Mouse (Mus musculus) adrenal gland, postnatal 14 days (tissue): ENCODE measurements around the gene Zfp663. TPM values are rescaled to one million over a fixed set of nuclear protein-coding genes. Genes with fewer than 3 reads are reported as not detected.
A peak's percentile ranks its signal among the peaks of the same experiment; 100 is the strongest.

Experiments
- DNase-seq: peaks from one replicate; pipeline ENCODE4 v3.0.0; 2021; ENCODE audit warnings: mixed read lengths
- total RNA-seq: library from RNA; stranded (reverse); gene quantifications from 2 replicates; pipeline ENCODE4 v1.2.3, GENCODE M21; 2021

Zfp663 gene
- total RNA-seq, 1 experiment from 2014 or later = not detected

- DNase-seq = peak; percentile 52
Observed at GRCm38 (mm10) chr2:165320531-165321150, 47.9 kb downstream of the Zfp663 start.

DNA sequence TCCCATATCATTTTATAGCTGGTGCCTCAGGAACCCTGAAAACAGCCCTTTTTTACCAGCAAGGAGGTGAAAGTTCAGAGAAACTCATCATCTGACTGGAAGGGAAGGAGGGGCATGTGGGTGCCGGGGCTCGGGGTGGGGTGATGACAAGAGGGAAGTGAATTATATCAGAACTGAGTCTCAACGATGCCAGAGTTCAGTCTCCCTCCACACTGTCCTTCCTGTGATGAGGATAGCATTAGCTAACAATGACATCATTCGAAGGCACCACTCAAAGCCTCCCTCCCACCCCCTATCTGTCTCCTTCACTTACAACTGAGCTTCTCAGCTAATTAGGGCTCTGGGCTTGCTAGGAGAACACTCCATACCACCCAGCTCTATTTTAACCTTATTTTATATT is 49.0 kb downstream of the Zfp663 start:
- no peak for DNase-seq

- peak; percentile 35 for DNase-seq
Observed at GRCm38 (mm10) chr2:165318941-165319340, 49.6 kb downstream of the Zfp663 start.

GRCm38 (mm10) chr2:165317621-165318263 is 50.8 kb downstream of the Zfp663 start:
- DNase-seq = no peak

- peak; percentile 73 for DNase-seq
Observed at GRCm38 (mm10) chr2:165316837-165317473, 51.6 kb downstream of the Zfp663 start.

GRCm38 (mm10) chr2:165316204-165316603 is 52.3 kb downstream of the Zfp663 start:
- no peak for DNase-seq

DNA sequence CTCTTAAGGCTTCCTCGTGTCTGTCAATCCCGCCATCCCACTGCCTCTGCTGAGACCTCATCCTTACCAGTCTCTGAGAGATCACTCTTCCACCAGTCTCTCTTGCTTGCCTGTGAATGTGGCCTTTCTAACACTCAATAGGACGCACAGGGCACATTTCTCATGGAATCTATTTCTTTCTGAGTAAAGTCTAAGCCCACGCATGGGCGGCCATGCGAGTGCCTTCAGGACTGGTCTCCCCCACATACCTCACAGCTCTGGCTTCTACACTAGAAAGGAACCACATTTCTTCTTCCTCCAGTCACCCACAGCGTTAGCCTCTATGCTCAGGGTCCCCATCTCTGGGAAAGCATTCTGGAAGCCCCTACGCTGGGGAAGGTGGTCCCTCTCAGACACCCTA is 54.3 kb downstream of the Zfp663 start:
- no peak for DNase-seq

- DNase-seq = no peak
Observed at GRCm38 (mm10) chr2:165312381-165312780, 56.1 kb downstream of the Zfp663 start.

- DNase-seq = no peak
Observed at GRCm38 (mm10) chr2:165311577-165311976, 57.0 kb downstream of the Zfp663 start.

DNA sequence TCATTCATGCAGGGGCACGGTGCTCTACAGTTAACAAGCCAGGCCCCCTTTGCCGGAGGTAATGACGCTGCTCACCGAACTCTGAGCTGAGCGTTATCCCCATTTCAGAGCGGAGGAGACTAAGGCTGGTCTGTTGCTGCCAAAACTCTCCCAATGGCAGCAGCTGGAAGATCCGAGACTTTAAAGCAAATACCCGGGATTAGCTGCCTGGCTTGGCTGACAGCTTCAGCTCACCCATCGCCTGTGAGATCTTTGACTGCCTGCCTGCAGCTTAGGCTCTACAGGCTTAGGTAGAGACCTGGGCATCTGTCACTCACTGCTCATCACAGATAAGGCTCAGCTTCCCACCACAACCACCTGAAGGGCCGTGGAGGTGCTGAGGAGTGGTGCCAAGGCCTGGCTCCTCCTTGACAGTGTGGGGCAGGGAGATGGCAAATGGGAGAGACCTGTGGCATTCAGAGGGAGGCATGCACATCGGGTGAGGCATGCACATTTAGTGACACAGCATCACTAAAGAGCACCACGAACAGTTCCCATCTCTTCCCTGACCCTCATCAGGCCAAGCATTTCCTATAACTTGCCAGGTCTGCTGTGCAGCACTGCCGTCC is 57.6 kb downstream of the Zfp663 start:
- no peak for DNase-seq

GRCm38 (mm10) chr2:165307801-165308200 is 60.7 kb downstream of the Zfp663 start:
- DNase-seq = no peak

GRCm38 (mm10) chr2:165305438-165305837 is 63.1 kb downstream of the Zfp663 start:
- DNase-seq = no peak

GRCm38 (mm10) chr2:165304819-165305218 is 63.7 kb downstream of the Zfp663 start:
- DNase-seq = no peak

DNA sequence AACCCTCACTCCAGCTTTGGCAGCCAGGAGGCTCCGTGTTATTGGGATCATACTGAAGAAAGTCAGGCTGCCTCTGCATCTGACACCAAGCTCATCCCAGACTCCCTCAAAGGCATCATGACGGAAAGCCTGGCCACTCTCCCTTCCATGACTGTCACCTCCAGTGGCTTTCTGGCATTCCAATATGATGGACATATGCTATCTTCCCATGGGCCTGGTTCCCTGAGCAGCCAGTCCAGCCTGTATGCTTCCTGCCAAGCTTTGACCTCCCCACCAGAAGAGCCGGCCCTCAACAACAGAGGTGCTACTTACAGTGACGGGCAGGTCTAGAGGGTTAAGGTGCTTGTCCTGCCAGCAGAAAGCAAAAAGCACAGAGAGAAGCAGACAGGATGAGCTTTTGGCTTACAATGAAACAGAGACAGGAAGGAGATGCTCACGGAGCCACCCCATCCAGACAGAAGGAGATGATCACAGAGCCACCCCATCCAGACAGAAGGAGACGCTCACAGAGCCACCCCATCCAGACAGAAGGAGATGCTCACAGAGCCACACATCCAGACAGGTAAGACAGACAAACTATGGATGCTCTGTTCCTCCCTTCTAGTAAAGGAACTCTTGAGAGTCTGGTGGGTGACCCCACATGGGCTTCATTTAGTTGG is 65.0 kb downstream of the Zfp663 start:
- no peak for DNase-seq

- DNase-seq = no peak
Observed at GRCm38 (mm10) chr2:165301409-165301808, 67.1 kb downstream of the Zfp663 start.

Other genes starting within 250 kb of the Zfp663 start
- 1.3 and 1.6 TPM in 2 replicates for gene Cdh22, start 133.9 kb downstream of the Zfp663 start, total RNA-seq
- gene Slc35c2, start 80.9 kb downstream of the Zfp663 start, total RNA-seq = 32.8 and 36.4 TPM in 2 replicates
- 26.2 and 27.8 TPM in 2 replicates for gene Elmo2, start 42.2 kb downstream of the Zfp663 start, total RNA-seq
- 5.0 and 5.8 TPM in 2 replicates for gene Zfp334, start 19.5 kb upstream of the Zfp663 start, total RNA-seq
- gene Ocstamp, start 31.7 kb upstream of the Zfp663 start, total RNA-seq = 0.11 TPM in 1 of 2 replicates, not detected in the other
- 0.71 and 11.3 TPM in 2 replicates for gene Slc13a3, start 104.5 kb upstream of the Zfp663 start, total RNA-seq
- 13.6 and 13.7 TPM in 2 replicates for gene Trp53rka, start 124.6 kb upstream of the Zfp663 start, total RNA-seq
- gene Slc2a10, start 135.1 kb upstream of the Zfp663 start, total RNA-seq = 0.89 and 0.98 TPM in 2 replicates
- 3.2 and 5.3 TPM in 2 replicates for gene Eya2, start 226.3 kb upstream of the Zfp663 start, total RNA-seq